Mouse (Mus musculus): ENCODE measurements around the gene Wwox.

- no peak for TF ChIP-seq CTCF (IDR thresholded peaks at IDR 0.05; ENCODE audit: control insufficient read depth, insufficient read depth, low read length)
- no peak for TF ChIP-seq POLR2A (IDR thresholded peaks at IDR 0.05; ENCODE audit: borderline replicate concordance, control insufficient read depth, low read depth, low read length)
Measured at GRCm38 (mm10) chr8:115081302-115082207, 642.1 kb downstream of the Wwox start.
